Mouse (Mus musculus) subcutaneous adipose tissue, adult 2 months (tissue): ENCODE data around the gene Cryba2. TPM values are rescaled to one million over a fixed set of nuclear protein-coding genes. Genes with fewer than 3 reads are reported as not detected.

Source experiments
- polyA plus RNA-seq: library from polyadenylated mRNA; depleted of rRNA; stranded (reverse); fragments of >200 nt; gene quantifications from 2 replicates; pipeline ENCODE4 v1.2.3, GENCODE M21; 2012; ENCODE audit warnings: low replicate concordance; rRNA removed

Cryba2 gene
- not detected in 2 replicates for polyA plus RNA-seq

DNA sequence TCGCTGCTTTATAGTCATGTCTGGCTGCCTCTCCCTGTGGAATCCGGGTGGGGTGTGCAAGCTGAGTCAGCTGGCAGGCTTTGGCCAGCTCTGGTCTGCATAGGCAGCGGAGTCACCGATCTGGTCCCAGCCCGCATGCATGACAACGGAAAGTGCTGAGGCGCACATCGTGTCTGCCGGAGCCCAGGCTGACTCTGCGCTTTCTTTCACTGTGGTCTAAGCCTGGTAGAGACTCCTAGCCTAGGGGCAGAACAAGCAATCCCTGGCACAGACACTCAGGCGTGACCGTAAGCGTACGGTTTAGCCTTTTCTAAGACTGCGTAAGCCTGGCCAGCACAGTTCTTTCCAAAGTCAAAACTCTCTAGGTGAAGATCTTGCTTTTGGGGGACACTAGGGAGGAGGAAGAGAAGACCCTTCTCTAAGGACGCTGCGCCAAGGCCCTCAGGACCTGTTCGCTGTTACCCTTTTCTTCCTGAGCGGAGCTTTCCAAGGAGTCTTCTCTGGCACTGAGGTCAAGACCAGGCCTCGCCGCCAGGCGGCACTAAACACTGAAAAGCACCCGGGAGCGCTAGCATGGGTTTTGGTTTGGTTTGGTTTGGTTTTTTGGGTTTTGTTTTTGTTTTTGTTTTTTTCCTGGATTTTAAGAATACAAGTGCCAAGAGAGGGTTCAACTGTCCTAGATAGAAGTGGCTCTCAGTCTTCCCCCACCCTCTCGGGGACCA, at the start of gene Cryba2:
Gene Cryba2 (minus strand): TSS at position 10 of the 722 bp plus-strand sequence.

DNA sequence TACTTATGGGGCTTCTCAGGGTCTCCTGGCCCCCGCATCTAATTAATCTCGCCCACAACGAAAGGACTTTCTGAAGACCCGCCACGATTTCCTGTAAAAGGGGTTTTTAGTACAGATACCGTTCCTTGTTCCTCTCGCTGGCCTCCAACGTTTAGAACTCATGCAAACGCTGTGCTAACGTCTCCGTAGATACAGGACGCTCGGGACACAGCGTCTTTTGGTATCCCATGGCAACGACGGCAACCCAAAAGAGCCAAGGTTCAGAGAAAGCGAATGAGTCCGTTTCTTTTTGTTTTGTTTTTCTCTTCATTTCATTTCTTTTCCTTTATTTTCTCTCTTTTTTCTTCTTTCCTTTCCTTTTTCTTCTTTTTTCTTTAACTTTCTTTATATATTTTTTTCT, 42.5 kb upstream of the Cryba2 start, which contains the start of gene Cfap65:
Gene Cfap65 (minus strand): TSS at position 198 of the 400 bp plus-strand sequence.

DNA sequence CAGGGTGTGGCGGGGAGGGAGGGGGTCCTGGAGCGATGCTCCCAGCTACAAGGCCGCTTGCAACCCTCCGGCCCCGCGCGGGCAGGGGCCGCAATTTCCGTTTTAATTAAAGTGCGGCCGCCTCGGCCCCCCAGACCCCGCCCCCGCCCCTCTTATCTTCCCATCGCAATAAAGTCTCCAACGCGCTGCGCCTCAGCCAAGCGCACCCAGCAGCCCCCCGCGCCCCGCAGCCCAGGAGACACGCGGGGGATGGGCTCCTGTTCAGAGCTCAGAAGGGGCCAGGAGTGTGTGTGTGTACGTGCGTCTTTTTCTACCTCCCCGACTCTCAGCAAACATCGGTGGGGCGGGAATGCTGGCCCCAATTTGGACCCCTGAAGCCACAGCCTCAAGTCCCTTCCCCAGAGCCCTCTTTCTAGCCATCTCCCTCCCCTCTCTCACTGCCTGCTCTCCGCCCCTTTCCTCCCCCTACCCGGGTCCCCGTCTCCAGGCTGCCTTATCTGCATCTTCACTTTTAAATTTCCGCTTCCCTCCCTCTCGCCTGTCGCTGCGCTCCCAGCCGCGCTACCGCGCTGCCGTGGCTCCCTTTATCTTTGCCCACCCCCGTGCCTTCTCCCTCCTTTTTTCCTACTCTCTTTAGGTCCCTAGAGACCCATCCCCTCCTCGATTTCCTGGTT, 7.4 kb downstream of the Cryba2 start, which contains the start of gene Fev:
Gene Fev (minus strand): TSS at position 51 of the 674 bp plus-strand sequence.

DNA sequence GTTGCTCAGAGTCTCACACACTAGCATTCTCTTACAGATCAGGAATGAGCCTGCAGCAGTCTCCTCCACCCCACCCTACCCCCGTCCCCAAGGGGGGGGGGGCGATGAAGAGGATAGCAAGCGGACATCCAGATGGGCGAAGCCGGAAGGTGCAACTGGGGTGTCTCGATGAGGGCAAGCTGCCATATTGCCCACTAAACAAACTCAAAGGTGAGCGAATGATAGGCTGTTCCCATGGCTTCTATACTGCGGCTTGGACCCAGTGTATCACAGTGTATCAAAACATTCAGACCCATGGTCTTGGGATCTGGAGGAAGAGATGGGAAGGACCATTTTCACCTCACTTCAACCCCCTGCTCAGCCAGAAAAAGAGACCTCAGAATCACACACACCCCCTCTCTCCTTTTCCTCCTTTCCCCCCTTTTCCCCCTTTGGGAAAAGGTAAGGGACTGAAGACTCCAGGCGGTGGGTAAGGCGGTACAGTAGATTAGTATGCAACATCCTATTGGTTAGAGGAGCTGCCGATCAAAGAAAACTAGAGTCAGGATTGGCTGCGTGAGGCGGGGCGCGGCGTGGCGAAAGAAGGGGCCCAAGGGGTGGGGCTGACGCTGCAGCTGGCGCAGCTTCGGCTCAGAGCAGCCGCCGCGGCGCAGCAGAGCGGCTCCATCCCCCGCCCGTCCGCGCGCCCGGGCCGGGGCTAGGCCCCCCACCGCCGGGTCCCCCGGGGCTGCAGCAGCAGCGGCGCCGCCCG, 38.5 kb downstream of the Cryba2 start, which contains the start of gene Cdk5r2:
Gene Cdk5r2 (plus strand): TSS at position 629 of the 751 bp plus-strand sequence.

Other genes with a start within 250 kb of the Cryba2 start
- gene Ttll4, start 231.4 kb downstream of the Cryba2 start, polyA plus RNA-seq = 11.0 and 27.6 TPM in 2 replicates
- gene Cyp27a1, start 179.6 kb downstream of the Cryba2 start, polyA plus RNA-seq = 44.1 and 60.8 TPM in 2 replicates
- 0.60 and 9.6 TPM in 2 replicates for gene Prkag3, start 143.9 kb downstream of the Cryba2 start, polyA plus RNA-seq
- gene Wnt6, start 121.3 kb downstream of the Cryba2 start, polyA plus RNA-seq = 0.60 and 5.8 TPM in 2 replicates
- 0.04 and 0.22 TPM in 2 replicates for gene Wnt10a, start 101.6 kb downstream of the Cryba2 start, polyA plus RNA-seq
- gene Cdk5r2, start 38.2 kb downstream of the Cryba2 start, polyA plus RNA-seq = 0.06 TPM in 1 of 2 replicates, not detected in the other
- gene Fev, start 7.7 kb downstream of the Cryba2 start, polyA plus RNA-seq = not detected in 2 replicates
- not detected in 2 replicates for gene Cfap65, start 42.5 kb upstream of the Cryba2 start, polyA plus RNA-seq
- gene Ihh, start 58.5 kb upstream of the Cryba2 start, polyA plus RNA-seq = 0.17 and 35.2 TPM in 2 replicates
- gene Nhej1, start 232.1 kb upstream of the Cryba2 start, polyA plus RNA-seq = 3.5 and 6.6 TPM in 2 replicates
- gene Slc23a3, start 240.7 kb upstream of the Cryba2 start, polyA plus RNA-seq = 0.43 and 1.3 TPM in 2 replicates
- 47.3 and 55.4 TPM in 2 replicates for gene Cnppd1, start 249.6 kb upstream of the Cryba2 start, polyA plus RNA-seq
- 100 and 133 TPM in 2 replicates for gene Retreg2, start 249.6 kb upstream of the Cryba2 start, polyA plus RNA-seq